Mouse (Mus musculus) E14TG2a.4 (cell line): ENCODE results near the gene Prr36.
A peak's percentile ranks its signal among the peaks of the same experiment; 100 is the strongest.

Source experiments
- H3K27me3 ChIP-seq: 2 replicates; pipeline ENCODE4 v1.6.1; 2014; ENCODE audit warnings: low read length, control low read depth; ENCODE audit not compliant: insufficient read depth
- H3K36me3 ChIP-seq: 2 replicates; pipeline ENCODE4 v1.6.1; 2014; ENCODE audit warnings: low read length, control low read depth; ENCODE audit not compliant: insufficient read depth
- H3K4me1 ChIP-seq: replicated peaks from 2 replicates; pipeline ENCODE4 v1.6.1; 2014; ENCODE audit warnings: low read depth, low read length, control low read depth
- H3K4me3 ChIP-seq: replicated peaks from 2 replicates; pipeline ENCODE4 v1.5.1; 2014; ENCODE audit warnings: mild to moderate bottlenecking, low read length
- H3K9me3 ChIP-seq: 2 replicates; pipeline ENCODE4 v1.6.1; 2014; ENCODE audit warnings: low read length, control low read depth
- CTCF ChIP-seq: conservative IDR thresholded peaks from 2 replicates; pipeline ENCODE4 v1.5.1; 2014; ENCODE audit warnings: low read length
- NANOG ChIP-seq: IDR thresholded peaks from 2 replicates; pipeline ENCODE4 v1.6.1; 2014; ENCODE audit warnings: borderline replicate concordance, low read length, mixed read lengths
- POU5F1 ChIP-seq: IDR thresholded peaks from 2 replicates; pipeline ENCODE4 v1.6.1; 2014; ENCODE audit warnings: low read length, borderline replicate concordance

Prr36 gene

GRCm38 (mm10) chr8:4214006-4214980, 3.0 kb downstream of the Prr36 start:
- H3K9me3 ChIP-seq, result peaks cover 10% of the 10 kb centered on the region
- H3K4me3 ChIP-seq, result peak overlapping the region; percentile 61
- no peak for TF ChIP-seq CTCF
- peaks cover 47% of the 10 kb centered on the region for H3K4me1 ChIP-seq
- no peaks in the 10 kb centered on the region for H3K36me3 ChIP-seq
- peaks cover 78% of the 10 kb centered on the region for H3K27me3 ChIP-seq

- Histone ChIP-seq H3K4me1 (peaks cover 47% of the 10 kb centered on the region), H3K4me3 (peak overlapping the region; percentile 61), H3K27me3 (peaks cover 84% of the 10 kb centered on the region), H3K9me3 (peaks cover 15% of the 10 kb centered on the region), H3K36me3 (no peaks in the 10 kb centered on the region)
- TF ChIP-seq CTCF, result no peak
- TF ChIP-seq NANOG, result no peak
- no peak for TF ChIP-seq POU5F1
Measured at GRCm38 (mm10) chr8:4213210-4214005, 3.9 kb downstream of the Prr36 start.

- Histone ChIP-seq H3K4me1 (peaks cover 47% of the 10 kb centered on the region), H3K27me3 (peaks cover 85% of the 10 kb centered on the region), H3K9me3 (peaks cover 15% of the 10 kb centered on the region), H3K4me3 (peak overlapping the region; percentile 61), H3K36me3 (no peaks in the 10 kb centered on the region)
- TF ChIP-seq NANOG, result no peak
- TF ChIP-seq POU5F1, result no peak
- no peak for TF ChIP-seq CTCF
Measured at GRCm38 (mm10) chr8:4212809-4213209, 4.5 kb downstream of the Prr36 start.

- Histone ChIP-seq H3K4me3 (no peak overlapping the region), H3K9me3 (peaks cover 15% of the 10 kb centered on the region), H3K36me3 (no peaks in the 10 kb centered on the region), H3K4me1 (peaks cover 53% of the 10 kb centered on the region), H3K27me3 (peaks cover 90% of the 10 kb centered on the region)
- TF ChIP-seq CTCF, result no peak
- TF ChIP-seq POU5F1, result no peak
- TF ChIP-seq NANOG, result no peak
Measured at GRCm38 (mm10) chr8:4211097-4211496, 6.2 kb downstream of the Prr36 start.

- TF ChIP-seq CTCF, result no peak
- TF ChIP-seq POU5F1, result no peak
- TF ChIP-seq NANOG, result no peak
- peaks cover 36% of the 10 kb centered on the region for H3K4me1 ChIP-seq
- H3K4me3 ChIP-seq, result peak overlapping the region; percentile 71; the same call in 1 of the 2 replicates
- H3K36me3 ChIP-seq, result no peaks in the 10 kb centered on the region
- H3K9me3 ChIP-seq, result peaks cover 15% of the 10 kb centered on the region
- H3K27me3 ChIP-seq, result peaks cover 97% of the 10 kb centered on the region
Measured at GRCm38 (mm10) chr8:4207016-4207350, 10.3 kb downstream of the Prr36 start.

- Histone ChIP-seq H3K27me3 (peaks cover 100% of the 10 kb centered on the region), H3K4me3 (peak overlapping the region; percentile 71), H3K36me3 (no peaks in the 10 kb centered on the region), H3K4me1 (peaks cover 38% of the 10 kb centered on the region), H3K9me3 (peaks cover 15% of the 10 kb centered on the region)
- TF ChIP-seq NANOG (no peak), CTCF (no peak), POU5F1 (no peak)
Measured at GRCm38 (mm10) chr8:4206182-4207015, 10.9 kb downstream of the Prr36 start.

- H3K4me1 ChIP-seq, result peaks cover 35% of the 10 kb centered on the region
- H3K9me3 ChIP-seq, result peaks cover 15% of the 10 kb centered on the region
- H3K27me3 ChIP-seq, result peaks cover 100% of the 10 kb centered on the region
- H3K36me3 ChIP-seq, result no peaks in the 10 kb centered on the region
- TF ChIP-seq NANOG, result no peak
- TF ChIP-seq CTCF, result peak; percentile 15
- H3K4me3 ChIP-seq, result peak overlapping the region; percentile 71
Measured at GRCm38 (mm10) chr8:4205246-4206123, 11.8 kb downstream of the Prr36 start.
